Mouse (Mus musculus) macrophage (primary cell): Measurements from ENCODE around the gene Gm10382. TPM values are rescaled to one million over a fixed set of nuclear protein-coding genes. Genes with fewer than 3 reads are reported as not detected.

Source experiments
- H3K27ac ChIP-seq: fragments of 350-480 bp; formaldehyde crosslinking; 2 replicates; pipeline ENCODE4 v1.9.0; 2021
- H3K36me3 ChIP-seq: fragments of 350-480 bp; formaldehyde crosslinking; 2 replicates; pipeline ENCODE4 v1.9.0; 2021; ENCODE audit errors: inconsistent target
- H3K4me3 ChIP-seq: fragments of 350-480 bp; formaldehyde crosslinking; 2 replicates; pipeline ENCODE4 v1.9.0; 2021; ENCODE audit errors: inconsistent target
- H3K79me2 ChIP-seq: fragments of 350-480 bp; formaldehyde crosslinking; 2 replicates; pipeline ENCODE4 v1.9.0; 2021; ENCODE audit errors: inconsistent target
- WGBS: methylation state at CpG from one replicate; pipeline ENCODE4 v1.1.7; 2026; ENCODE audit warnings: inconsistent platforms; ENCODE audit not compliant: missing documents; 5-methylcytosine and 5-hydroxymethylcytosine counted together
- polyA plus RNA-seq: library from polyadenylated mRNA; stranded (reverse); fragments of 250-400 nt; gene quantifications from 3 replicates; pipeline ENCODE4 v1.2.4, GENCODE M21; 2018; ENCODE audit warnings: inconsistent platforms

Gm10382 gene
- polyA plus RNA-seq, 1 experiment from 2014 or later = not detected

DNA sequence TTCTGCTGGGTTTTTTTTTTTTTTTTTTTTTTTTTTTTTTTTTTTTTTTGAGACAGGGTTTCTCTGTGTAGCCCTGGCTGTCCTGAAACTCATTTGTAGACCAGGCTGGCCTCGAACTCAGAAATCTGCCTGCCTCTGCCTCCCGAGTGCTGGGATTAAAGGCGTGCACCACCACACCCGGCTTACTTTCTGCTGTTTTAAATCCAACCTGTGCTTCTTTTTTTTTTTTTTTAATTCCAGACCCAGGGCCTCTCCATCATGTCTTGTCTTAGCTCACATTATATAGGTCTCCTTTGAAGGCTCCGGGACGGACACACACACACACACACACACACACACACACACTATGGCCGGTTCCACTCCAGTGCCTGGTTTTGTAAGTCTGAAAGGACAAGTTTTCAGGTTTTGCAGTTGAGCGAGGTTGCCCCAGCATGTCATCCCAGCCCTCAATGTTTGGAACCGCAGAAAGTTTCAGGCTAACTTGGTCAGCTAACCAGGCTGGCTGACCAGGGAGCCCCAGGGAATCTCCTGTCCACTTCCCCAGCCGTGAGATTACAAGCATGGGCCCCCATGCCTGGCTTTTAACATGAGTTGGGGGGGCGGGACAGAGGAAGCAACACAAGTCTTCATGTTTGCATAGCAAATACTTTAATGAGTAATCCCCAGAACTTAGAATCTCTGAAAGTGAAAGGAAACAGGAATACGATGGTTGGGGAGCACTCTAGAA, 31.4 kb upstream of the Gm10382 start:
- Histone ChIP-seq H3K27ac (peak overlapping the region; percentile 83), H3K4me3 (peak overlapping the region; percentile 8; the same call in 1 of the 2 replicates), H3K36me3 (no peaks in the 10 kb centered on the region), H3K79me2 (no peaks in the 10 kb centered on the region)
- WGBS = 47% methylated on average over 8 of the region's 12 CpGs

- Histone ChIP-seq H3K79me2 (no peaks in the 10 kb centered on the region), H3K36me3 (no peaks in the 10 kb centered on the region), H3K4me3 (peak overlapping the region; percentile 8; the same call in 1 of the 2 replicates), H3K27ac (peak overlapping the region; percentile 83)
- WGBS = 5% methylated on average over 5 of the region's 5 CpGs
Observed at GRCm38 (mm10) chr5:125358270-125358608, 30.9 kb upstream of the Gm10382 start.

DNA sequence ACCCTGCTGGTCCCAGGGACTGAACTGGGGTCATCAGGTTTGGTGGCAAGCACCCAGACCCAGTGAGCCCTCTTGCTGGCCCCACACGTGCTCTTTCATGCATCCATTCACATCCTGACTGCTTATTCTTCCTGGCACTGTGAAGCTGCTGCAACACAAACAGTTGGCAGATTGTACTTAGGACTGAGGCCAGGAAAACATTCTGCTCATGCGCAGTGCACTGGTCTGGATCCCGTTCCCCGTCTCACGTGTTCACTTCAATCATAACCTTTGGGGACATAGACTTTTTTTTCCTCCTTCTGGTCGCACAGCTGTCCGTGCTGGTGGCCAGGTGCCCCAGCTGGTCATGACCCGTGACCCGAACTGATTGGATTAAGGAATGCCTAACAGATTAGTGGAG, 28.6 kb upstream of the Gm10382 start:
- WGBS = 95% methylated on average over 9 of the region's 9 CpGs
- no peak overlapping the region for H3K27ac ChIP-seq
- no peaks in the 10 kb centered on the region for H3K79me2 ChIP-seq
- no peaks in the 10 kb centered on the region for H3K36me3 ChIP-seq
- no peak overlapping the region for H3K4me3 ChIP-seq

DNA sequence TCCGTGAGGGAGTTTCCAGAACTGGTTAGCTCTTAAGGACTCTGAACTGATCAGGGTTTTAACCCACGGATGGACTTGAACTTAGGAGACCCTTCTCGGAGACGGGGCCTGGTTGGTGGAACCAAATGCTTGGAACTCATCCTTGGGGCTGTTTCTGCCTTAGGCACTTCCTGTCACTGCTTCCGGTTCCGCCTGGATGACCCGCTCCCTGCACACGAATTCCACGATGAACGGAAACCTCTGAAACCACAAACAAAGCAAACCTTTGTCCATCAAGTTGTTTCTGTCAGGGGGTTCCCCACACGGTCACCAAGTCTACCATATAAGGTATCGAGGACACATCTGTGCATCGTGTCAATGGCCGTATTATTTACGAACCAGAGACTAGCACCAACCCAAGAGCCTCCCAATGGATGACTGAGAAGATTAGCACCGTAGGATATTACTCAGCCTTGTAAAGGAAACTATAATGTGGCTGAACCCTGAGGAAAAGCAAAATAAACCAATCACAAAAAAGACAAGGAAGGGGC, 28.1 kb upstream of the Gm10382 start:
- Histone ChIP-seq H3K4me3 (no peak overlapping the region), H3K36me3 (no peaks in the 10 kb centered on the region), H3K79me2 (no peaks in the 10 kb centered on the region), H3K27ac (no peak overlapping the region)
- 69% methylated on average over 16 of the region's 16 CpGs for WGBS

GRCm38 (mm10) chr5:125363894-125364293, 25.2 kb upstream of the Gm10382 start:
- H3K36me3 ChIP-seq = no peaks in the 10 kb centered on the region
- WGBS = 67% methylated on average over 7 of the region's 7 CpGs
- no peak overlapping the region for H3K27ac ChIP-seq
- H3K4me3 ChIP-seq = no peak overlapping the region
- H3K79me2 ChIP-seq = no peaks in the 10 kb centered on the region

GRCm38 (mm10) chr5:125364851-125365429, 24.2 kb upstream of the Gm10382 start:
- no peak overlapping the region for H3K27ac ChIP-seq
- no peaks in the 10 kb centered on the region for H3K79me2 ChIP-seq
- H3K4me3 ChIP-seq = no peak overlapping the region
- no peaks in the 10 kb centered on the region for H3K36me3 ChIP-seq
- WGBS = 94% methylated on average over 4 of the region's 4 CpGs

DNA sequence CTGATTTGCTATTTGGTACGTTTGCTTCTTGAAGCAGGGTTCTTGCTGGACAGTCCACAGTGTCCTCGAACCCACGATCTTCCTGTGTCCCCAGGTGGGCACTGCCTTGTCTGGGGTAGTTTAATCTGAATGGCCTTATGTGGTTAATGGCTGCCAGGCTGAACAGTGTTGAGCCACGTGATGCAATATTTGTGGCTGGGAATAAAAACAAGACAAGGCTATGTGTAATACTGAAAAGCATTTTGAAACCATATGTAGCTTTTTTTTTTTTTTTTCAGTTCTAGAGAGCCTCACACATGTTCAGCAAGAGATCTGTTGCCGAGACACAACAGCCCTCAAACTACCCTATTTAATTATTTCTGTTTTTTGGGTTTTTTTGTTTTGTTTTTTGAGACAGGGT, 21.0 kb upstream of the Gm10382 start:
- Histone ChIP-seq H3K27ac (no peak overlapping the region), H3K4me3 (no peak overlapping the region), H3K79me2 (no peaks in the 10 kb centered on the region), H3K36me3 (no peaks in the 10 kb centered on the region)
- WGBS = 39% methylated on average over 5 of the region's 5 CpGs

- no peaks in the 10 kb centered on the region for H3K36me3 ChIP-seq
- H3K27ac ChIP-seq = no peak overlapping the region
- H3K4me3 ChIP-seq = no peak overlapping the region
- H3K79me2 ChIP-seq = no peaks in the 10 kb centered on the region
- 0% methylated on average over 4 of the region's 4 CpGs for WGBS
Observed at GRCm38 (mm10) chr5:125368568-125368967, 20.6 kb upstream of the Gm10382 start.

DNA sequence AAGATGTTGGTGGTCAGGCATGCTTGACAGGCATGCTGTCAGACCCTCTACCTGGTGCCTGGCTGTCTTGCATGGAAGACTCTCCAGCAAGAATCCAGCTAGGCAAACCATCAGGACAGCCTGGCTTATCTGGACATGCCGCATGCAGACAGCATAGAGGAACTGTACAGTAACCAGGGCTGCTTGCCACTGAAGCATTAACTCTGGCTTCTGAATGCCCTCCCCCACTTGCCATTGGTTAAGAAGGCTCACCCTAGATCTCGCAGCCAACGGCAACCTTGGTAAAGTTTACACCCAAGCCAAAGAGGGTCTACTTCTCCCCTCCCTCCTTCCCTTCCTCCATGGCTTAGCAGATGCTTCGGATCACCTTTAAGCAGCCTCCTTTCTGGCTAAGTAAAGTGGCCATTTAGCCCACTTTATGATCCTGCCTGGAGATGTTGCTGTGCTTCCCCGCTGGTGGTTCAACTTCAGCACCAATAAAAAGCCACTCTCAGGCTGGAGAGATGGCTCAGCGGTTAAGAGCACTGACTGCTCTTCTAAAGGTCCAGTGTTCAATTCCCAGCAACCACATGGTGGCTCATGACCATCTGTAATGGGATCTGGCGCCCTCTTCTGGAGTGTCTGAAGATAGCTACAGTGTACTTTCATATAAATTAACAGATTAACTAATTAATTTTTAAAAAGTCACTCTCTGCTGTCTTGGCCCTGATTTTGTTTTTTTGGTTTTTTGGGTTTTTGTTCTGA, 18.0 kb upstream of the Gm10382 start:
- H3K79me2 ChIP-seq = no peaks in the 10 kb centered on the region
- H3K36me3 ChIP-seq = no peaks in the 10 kb centered on the region
- 84% methylated on average over 7 of the region's 7 CpGs for WGBS
- no peak overlapping the region for H3K4me3 ChIP-seq
- no peak overlapping the region for H3K27ac ChIP-seq

GRCm38 (mm10) chr5:125372027-125372426, 17.1 kb upstream of the Gm10382 start:
- no peak overlapping the region for H3K27ac ChIP-seq
- WGBS = 91% methylated on average over 4 of the region's 4 CpGs

GRCm38 (mm10) chr5:125375871-125376270, 13.3 kb upstream of the Gm10382 start:
- Histone ChIP-seq H3K79me2 (no peaks in the 10 kb centered on the region), H3K27ac (no peak overlapping the region), H3K4me3 (no peak overlapping the region), H3K36me3 (no peaks in the 10 kb centered on the region)
- WGBS = 44% methylated on average over 2 of the region's 2 CpGs

More at GRCm38 (mm10) chr5:125372027-125372426, 17.1 kb upstream of the Gm10382 start:
- Histone ChIP-seq H3K4me3 (no peak overlapping the region), H3K79me2 (no peaks in the 10 kb centered on the region), H3K36me3 (no peaks in the 10 kb centered on the region)

GRCm38 (mm10) chr5:125377214-125377613, 11.9 kb upstream of the Gm10382 start:
- no peaks in the 10 kb centered on the region for H3K79me2 ChIP-seq
- no peaks in the 10 kb centered on the region for H3K36me3 ChIP-seq
- H3K4me3 ChIP-seq = no peak overlapping the region
- 84% methylated on average over 7 of the region's 7 CpGs for WGBS
- no peak overlapping the region for H3K27ac ChIP-seq

GRCm38 (mm10) chr5:125378919-125379318, 10.2 kb upstream of the Gm10382 start:
- no peak overlapping the region for H3K27ac ChIP-seq
- H3K4me3 ChIP-seq = no peak overlapping the region
- H3K36me3 ChIP-seq = no peaks in the 10 kb centered on the region
- 54% methylated on average over 5 of the region's 5 CpGs for WGBS
- H3K79me2 ChIP-seq = no peaks in the 10 kb centered on the region

GRCm38 (mm10) chr5:125381954-125382672, 7.0 kb upstream of the Gm10382 start:
- WGBS = 72% methylated on average over 5 of the region's 5 CpGs
- H3K4me3 ChIP-seq = no peak overlapping the region
- H3K79me2 ChIP-seq = peaks cover 20% of the 10 kb centered on the region
- H3K27ac ChIP-seq = no peak overlapping the region
- H3K36me3 ChIP-seq = peaks cover 7% of the 10 kb centered on the region
